Mouse (Mus musculus): ENCODE data around the gene Rad51b. TPM values are rescaled to one million over a fixed set of nuclear protein-coding genes. Genes with fewer than 3 reads are reported as not detected.
A peak's percentile ranks its signal among the peaks of the same experiment; 100 is the strongest.

Gene Rad51b
- 0.25 and 1.1 TPM in 2 replicates for polyA plus RNA-seq (2012; rRNA removed)

DNA sequence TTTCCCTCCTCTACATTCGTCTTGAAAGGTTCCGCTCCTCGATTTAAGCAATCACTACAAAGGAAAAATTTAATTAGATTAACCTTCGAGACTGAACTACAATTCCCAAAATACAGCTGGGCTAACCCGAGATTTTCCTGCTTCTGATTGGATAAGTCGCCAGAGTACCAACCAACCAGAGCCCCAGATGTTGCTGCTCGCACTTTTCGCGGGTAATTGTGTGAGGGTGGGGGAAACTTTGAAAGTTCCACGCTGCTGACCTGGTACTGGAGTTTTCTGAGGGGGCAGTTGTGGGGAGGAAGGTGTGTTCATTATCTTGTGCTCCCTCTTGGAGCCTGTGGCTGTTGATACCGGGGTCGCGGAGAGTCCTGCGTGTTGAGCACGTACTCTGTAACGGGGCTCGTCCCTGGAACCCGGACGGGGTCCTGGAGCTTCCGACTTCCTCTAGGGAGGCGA is at the start of gene Rad51b:
Rad51b (plus strand) TSS at position 162 of the 456 bp plus-strand sequence.
- peak; percentile 65 for DNase-seq
- H3K4me3 ChIP-seq (replicated peaks; ENCODE audit: extremely low read depth, low read depth, low read length), result peak within 1 kb of the TSS; percentile 93
- under 1% methylated on average over 21 of the region's 21 CpGs for WGBS
- H3K4me1 ChIP-seq (ENCODE audit: control insufficient read depth, insufficient read depth, low read length), result peaks cover 2% of the 10 kb centered on the region; the same call in 1 of the 2 replicates
- TF ChIP-seq CTCF (IDR thresholded peaks at IDR 0.05; ENCODE audit: insufficient read depth, low read length) (no peak), POLR2A (IDR thresholded peaks at IDR 0.05; ENCODE audit: borderline replicate concordance, extremely low read depth, low read depth, low read length) (no peak)

DNA sequence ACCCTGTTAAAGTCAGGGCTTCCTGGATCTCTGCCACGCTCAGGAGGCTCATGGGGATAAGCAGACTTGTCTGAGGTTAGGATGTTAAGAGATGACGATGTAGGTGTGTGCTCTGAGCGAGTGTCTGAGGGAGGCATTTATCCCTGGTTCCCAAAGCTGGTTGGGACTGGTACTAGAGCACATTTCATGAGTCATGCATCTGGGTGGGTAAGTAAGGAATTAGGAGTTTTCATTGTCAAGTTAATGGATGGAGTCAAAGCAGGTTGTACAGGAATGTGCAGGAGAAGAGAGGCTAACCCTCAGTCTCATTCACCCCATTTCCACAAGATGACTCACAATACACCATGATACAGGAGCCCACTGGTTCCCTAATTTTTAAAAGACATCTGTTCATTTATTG is 49.0 kb upstream of the Rad51b start:
- WGBS, result 86% methylated on average over 3 of the region's 3 CpGs
- no peak for DNase-seq
- Histone ChIP-seq H3K4me1 (ENCODE audit: control insufficient read depth, insufficient read depth, low read length) (no peaks in the 10 kb centered on the region), H3K4me3 (replicated peaks; ENCODE audit: extremely low read depth, low read depth, low read length) (no peak overlapping the region)
- TF ChIP-seq CTCF (IDR thresholded peaks at IDR 0.05; ENCODE audit: insufficient read depth, low read length) (no peak), POLR2A (IDR thresholded peaks at IDR 0.05; ENCODE audit: borderline replicate concordance, extremely low read depth, low read depth, low read length) (no peak)

DNA sequence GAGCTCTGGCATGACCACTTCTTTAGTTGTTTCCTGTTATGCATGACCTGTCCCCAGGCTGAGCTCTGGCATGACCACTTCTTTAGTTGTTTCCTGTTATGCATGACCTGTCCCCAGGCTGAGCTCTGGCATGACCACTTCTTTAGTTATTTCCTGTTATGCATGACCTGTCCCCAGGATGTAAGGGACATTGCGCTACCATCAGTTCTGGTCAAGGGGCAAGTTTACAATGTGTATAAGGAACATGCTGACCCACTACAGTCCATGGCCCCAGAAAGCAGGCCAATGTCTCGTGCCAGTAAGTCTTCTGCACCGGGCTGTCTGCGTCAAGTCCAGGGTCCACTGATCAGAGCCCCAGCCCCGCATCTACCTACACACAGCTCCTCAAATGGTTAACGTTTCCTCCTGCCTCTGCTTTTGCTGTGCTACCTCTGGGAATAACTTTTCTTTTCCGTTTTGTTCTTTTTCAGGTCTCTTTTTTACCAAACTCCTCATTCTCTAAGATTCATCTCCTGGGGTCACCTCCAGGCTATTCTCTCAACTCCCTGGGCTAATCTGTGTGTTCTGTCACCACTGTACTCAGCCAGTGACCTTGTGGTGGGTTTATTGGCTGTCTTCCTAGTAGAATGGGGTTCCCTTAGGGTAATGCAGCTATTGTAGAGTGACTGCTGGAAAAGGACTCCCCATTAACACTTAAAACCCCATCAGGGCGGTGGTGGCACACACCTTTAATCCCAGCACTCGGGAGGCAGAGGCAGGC is 43.6 kb upstream of the Rad51b start:
- TF ChIP-seq CTCF (IDR thresholded peaks at IDR 0.05; ENCODE audit: insufficient read depth, low read length), result no peak
- no peak for TF ChIP-seq POLR2A (IDR thresholded peaks at IDR 0.05; ENCODE audit: borderline replicate concordance, extremely low read depth, low read depth, low read length)
- no peak for DNase-seq
- Histone ChIP-seq H3K4me1 (ENCODE audit: control insufficient read depth, insufficient read depth, low read length) (no peaks in the 10 kb centered on the region), H3K4me3 (replicated peaks; ENCODE audit: extremely low read depth, low read depth, low read length) (no peak overlapping the region)
- 85% methylated on average over 9 of the region's 9 CpGs for WGBS

DNA sequence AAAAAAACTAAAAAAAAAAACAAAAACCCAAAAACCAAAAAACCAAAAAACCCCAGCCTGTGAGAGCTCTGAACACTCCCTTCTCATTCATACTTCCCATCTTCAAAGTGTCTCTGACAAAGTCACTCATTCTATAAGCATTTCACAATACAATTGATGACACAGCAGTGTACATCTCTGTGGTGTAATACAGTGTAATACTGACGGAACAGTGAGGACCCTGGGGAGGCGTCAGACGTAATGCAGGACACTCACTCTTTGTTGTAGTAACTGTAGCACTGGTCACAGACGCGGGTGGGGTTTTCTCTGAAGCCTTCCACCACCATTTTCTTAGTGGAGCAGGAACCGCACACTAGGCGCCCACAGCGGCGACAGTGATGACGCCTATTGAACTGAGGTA is 42.1 kb upstream of the Rad51b start:
- Histone ChIP-seq H3K4me1 (ENCODE audit: control insufficient read depth, insufficient read depth, low read length) (no peaks in the 10 kb centered on the region), H3K4me3 (replicated peaks; ENCODE audit: extremely low read depth, low read depth, low read length) (no peak overlapping the region)
- WGBS, result 93% methylated on average over 10 of the region's 10 CpGs
- TF ChIP-seq CTCF (IDR thresholded peaks at IDR 0.05; ENCODE audit: insufficient read depth, low read length), result no peak
- no peak for TF ChIP-seq POLR2A (IDR thresholded peaks at IDR 0.05; ENCODE audit: borderline replicate concordance, extremely low read depth, low read depth, low read length)
- DNase-seq, result no peak

DNA sequence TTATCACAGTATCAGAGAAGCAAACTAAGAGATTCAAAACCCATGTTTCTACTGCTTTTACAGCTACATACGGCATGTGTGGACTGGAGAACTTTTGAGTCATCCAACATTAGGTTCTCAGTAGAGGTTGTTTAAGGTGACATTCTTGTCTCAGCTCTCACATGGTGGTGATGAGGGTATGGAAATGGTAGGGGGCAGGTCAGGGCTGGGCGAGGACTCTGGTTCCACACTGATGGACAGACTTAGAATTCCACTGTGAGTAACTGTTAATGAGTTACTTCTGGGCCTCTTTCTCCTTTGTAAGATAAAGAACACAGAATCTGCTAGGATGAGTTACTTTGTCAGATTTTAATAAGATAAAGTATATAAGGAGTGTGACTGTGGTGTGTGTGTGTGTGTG is 36.9 kb upstream of the Rad51b start:
- TF ChIP-seq CTCF (IDR thresholded peaks at IDR 0.05; ENCODE audit: insufficient read depth, low read length), result no peak
- TF ChIP-seq POLR2A (IDR thresholded peaks at IDR 0.05; ENCODE audit: borderline replicate concordance, extremely low read depth, low read depth, low read length), result no peak
- no peak for DNase-seq
- no peak overlapping the region for H3K4me3 ChIP-seq (replicated peaks; ENCODE audit: extremely low read depth, low read depth, low read length)
- 92% methylated on average over 2 of the region's 2 CpGs for WGBS
- H3K4me1 ChIP-seq (ENCODE audit: control insufficient read depth, insufficient read depth, low read length), result no peaks in the 10 kb centered on the region

DNA sequence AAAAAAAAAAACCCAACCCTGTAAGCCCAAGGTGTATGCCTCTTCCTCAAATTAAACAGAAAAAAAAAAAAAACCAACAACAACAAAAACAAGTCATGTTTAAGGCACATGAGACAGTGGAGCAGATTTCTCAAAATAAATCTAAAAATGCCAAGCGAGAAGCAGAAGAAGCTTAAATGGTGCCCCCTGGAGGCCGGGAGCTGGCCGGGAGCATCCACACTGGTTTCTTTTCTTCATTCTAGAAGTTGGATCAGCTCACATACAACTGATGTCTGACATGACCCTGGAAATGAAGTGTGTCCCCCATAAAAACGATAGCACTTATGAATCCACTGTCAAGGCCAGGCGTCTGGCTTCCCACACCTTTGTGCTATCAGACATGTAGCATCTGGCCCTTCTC is 36.0 kb upstream of the Rad51b start:
- no peaks in the 10 kb centered on the region for H3K4me1 ChIP-seq (ENCODE audit: control insufficient read depth, insufficient read depth, low read length)
- WGBS, result 58% methylated on average over 5 of the region's 5 CpGs
- no peak overlapping the region for H3K4me3 ChIP-seq (replicated peaks; ENCODE audit: extremely low read depth, low read depth, low read length)
- no peak for TF ChIP-seq POLR2A (IDR thresholded peaks at IDR 0.05; ENCODE audit: borderline replicate concordance, extremely low read depth, low read depth, low read length)
- 0 out of 2 replicates have a peak, but pooled peaks have one; percentile 24 for TF ChIP-seq CTCF (IDR thresholded peaks at IDR 0.05; ENCODE audit: insufficient read depth, low read length)
- no peak for DNase-seq

DNA sequence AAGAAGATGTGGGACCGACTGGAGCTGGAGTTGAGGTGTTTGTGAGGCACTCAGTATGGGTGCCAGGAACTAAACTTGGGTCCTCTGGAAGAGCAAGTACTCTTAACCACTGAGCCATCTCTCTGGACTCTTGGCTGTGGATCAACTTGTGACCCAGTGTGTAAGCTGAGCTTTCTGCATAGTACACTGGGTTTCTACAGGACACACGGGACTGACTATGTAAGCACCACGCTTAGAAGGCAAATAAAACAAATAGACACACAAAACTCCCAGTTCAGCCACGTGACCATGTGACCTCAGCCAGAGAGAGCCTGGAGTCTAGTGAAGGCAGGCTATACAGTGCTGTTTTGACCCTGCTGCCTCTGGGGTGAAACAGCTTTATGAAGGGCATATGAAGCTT is 24.5 kb upstream of the Rad51b start:
- no peak overlapping the region for H3K4me3 ChIP-seq (replicated peaks; ENCODE audit: extremely low read depth, low read depth, low read length)
- no peak for TF ChIP-seq POLR2A (IDR thresholded peaks at IDR 0.05; ENCODE audit: borderline replicate concordance, extremely low read depth, low read depth, low read length)
- no peak for TF ChIP-seq CTCF (IDR thresholded peaks at IDR 0.05; ENCODE audit: insufficient read depth, low read length)
- DNase-seq, result no peak
- WGBS, result 82% methylated on average over 4 of the region's 4 CpGs
- H3K4me1 ChIP-seq (ENCODE audit: control insufficient read depth, insufficient read depth, low read length), result no peaks in the 10 kb centered on the region

DNA sequence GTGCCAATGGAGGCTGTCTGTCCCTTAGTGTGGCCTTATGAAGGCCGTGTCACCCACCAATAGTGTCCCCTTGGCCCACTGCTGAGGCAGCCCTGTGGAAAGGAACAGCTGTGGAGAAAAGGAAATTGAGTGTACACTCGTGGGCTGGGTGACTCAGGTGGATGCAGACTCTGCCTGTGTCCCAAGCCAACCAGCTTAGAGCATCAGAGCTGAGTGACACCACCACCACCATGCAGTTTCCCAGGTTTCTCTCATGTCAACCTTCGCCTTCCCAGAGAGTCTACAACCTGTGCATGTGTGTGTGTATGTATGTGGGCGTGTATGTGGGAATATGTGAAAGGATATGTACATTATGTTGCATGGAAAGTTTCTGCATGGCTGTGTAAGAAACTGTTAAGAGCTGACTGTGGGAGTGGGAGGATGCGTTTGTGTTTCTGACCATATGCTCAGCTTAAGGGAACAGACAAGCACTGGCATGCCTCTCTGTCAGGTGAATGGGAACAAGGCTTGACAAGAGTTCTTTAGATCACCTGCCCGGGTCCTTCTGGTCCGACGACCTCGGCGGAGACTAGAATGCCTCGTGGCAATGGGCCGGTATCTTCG is 17.5 kb upstream of the Rad51b start:
- TF ChIP-seq CTCF (IDR thresholded peaks at IDR 0.05; ENCODE audit: insufficient read depth, low read length) (no peak), POLR2A (IDR thresholded peaks at IDR 0.05; ENCODE audit: borderline replicate concordance, extremely low read depth, low read depth, low read length) (no peak)
- H3K4me3 ChIP-seq (replicated peaks; ENCODE audit: extremely low read depth, low read depth, low read length), result no peak overlapping the region
- no peaks in the 10 kb centered on the region for H3K4me1 ChIP-seq (ENCODE audit: control insufficient read depth, insufficient read depth, low read length)
- DNase-seq, result no peak
- 91% methylated on average over 13 of the region's 13 CpGs for WGBS

DNA sequence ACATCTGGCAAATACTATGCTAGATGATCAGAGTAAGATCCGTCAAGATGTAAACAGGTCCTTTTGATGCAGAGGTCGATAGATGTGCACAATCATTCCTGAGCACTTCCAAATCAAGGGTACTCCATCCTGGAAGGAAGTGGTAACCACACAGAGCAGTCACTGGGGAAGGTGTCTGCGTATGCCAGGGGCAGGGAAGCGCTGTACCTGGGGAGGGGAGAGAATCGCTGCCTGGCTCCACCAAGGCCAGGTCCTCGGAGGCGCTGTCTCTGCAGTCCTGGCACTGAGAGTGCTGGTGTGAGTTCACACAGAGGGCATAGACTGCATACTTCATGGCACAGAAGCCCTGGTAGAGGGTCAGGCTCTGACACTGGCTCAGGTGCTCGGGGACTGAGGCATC is 14.5 kb upstream of the Rad51b start:
- no peaks in the 10 kb centered on the region for H3K4me1 ChIP-seq (ENCODE audit: control insufficient read depth, insufficient read depth, low read length)
- no peak for DNase-seq
- 87% methylated on average over 8 of the region's 8 CpGs for whole genome bisulfite sequencing
- H3K4me3 ChIP-seq (replicated peaks; ENCODE audit: extremely low read depth, low read depth, low read length), result no peak overlapping the region
- TF ChIP-seq POLR2A (IDR thresholded peaks at IDR 0.05; ENCODE audit: borderline replicate concordance, extremely low read depth, low read depth, low read length) (no peak), CTCF (IDR thresholded peaks at IDR 0.05; ENCODE audit: insufficient read depth, low read length) (no peak)

DNA sequence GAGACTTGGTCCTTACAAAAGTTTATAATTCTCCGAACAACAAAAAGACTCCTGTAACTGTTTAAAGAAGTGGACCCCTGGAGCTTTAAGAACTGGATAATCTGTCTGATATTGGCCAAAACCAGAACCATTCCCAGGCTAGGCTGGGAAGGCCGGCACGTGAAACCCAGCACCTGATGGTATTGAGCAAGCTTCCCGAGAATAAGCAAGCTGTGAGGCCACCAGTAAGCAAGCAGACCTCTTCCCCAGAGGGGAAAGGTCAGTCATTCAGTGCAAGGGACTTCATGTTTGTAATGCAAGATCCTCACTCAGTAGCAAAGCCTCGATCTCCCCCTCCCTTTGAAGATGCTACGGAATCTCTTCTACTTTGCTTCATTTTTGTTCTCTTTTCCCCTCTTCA is 4.2 kb upstream of the Rad51b start:
- TF ChIP-seq POLR2A (IDR thresholded peaks at IDR 0.05; ENCODE audit: borderline replicate concordance, extremely low read depth, low read depth, low read length) (no peak), CTCF (IDR thresholded peaks at IDR 0.05; ENCODE audit: insufficient read depth, low read length) (no peak)
- H3K4me1 ChIP-seq (ENCODE audit: control insufficient read depth, insufficient read depth, low read length), result peaks cover 2% of the 10 kb centered on the region; the same call in 1 of the 2 replicates
- H3K4me3 ChIP-seq (replicated peaks; ENCODE audit: extremely low read depth, low read depth, low read length), result no peak overlapping the region
- 73% methylated on average over 6 of the region's 6 CpGs for WGBS
- DNase-seq, result no peak
